Mouse (Mus musculus) kidney, adult 2 months (tissue): ENCODE data around the gene Uvrag. TPM values are rescaled to one million over a fixed set of nuclear protein-coding genes. Genes with fewer than 3 reads are reported as not detected.

Experiments used
- DNase-seq: peaks from one replicate; pipeline ENCODE4 v3.0.0; 2021
- H3K27ac ChIP-seq: fragments of 200-500 bp; 2 replicates; pipeline ENCODE4 v1.5.1; 2012; ENCODE audit warnings: low read depth, low read length, control low read depth, inconsistent platforms; ENCODE audit not compliant: insufficient read depth
- H3K27me3 ChIP-seq: fragments of 200-500 bp; replicated peaks from 2 replicates; pipeline ENCODE4 v1.6.1; 2012; ENCODE audit warnings: mild to moderate bottlenecking, moderate library complexity, low read length, inconsistent platforms; ENCODE audit not compliant: control insufficient read depth, insufficient read depth
- H3K36me3 ChIP-seq: fragments of 200-500 bp; 2 replicates; pipeline ENCODE4 v1.6.1; 2012; ENCODE audit warnings: mild to moderate bottlenecking, moderate library complexity, low read length, inconsistent platforms; ENCODE audit not compliant: control insufficient read depth, insufficient read depth
- H3K4me1 ChIP-seq: fragments of 200-500 bp; 2 replicates; pipeline ENCODE4 v1.6.1; 2011; ENCODE audit warnings: low read length; ENCODE audit not compliant: control insufficient read depth, insufficient read depth
- H3K4me3 ChIP-seq: fragments of 200-500 bp; 2 replicates; pipeline ENCODE4 v1.5.1; 2011; ENCODE audit warnings: mild to moderate bottlenecking, low read depth, low read length, control low read depth; ENCODE audit not compliant: insufficient read depth
- CTCF ChIP-seq: fragments of 200-500 bp; conservative IDR thresholded peaks from 2 replicates; pipeline ENCODE4 v1.5.1; 2011; ENCODE audit warnings: low read depth, mild to moderate bottlenecking, control low read depth, low read length, moderate library complexity, mixed read lengths; ENCODE audit not compliant: insufficient read depth, insufficient read length
- POLR2A ChIP-seq: fragments of 200-500 bp; IDR thresholded peaks from one replicate; pipeline ENCODE4 v1.6.1; 2011; ENCODE audit warnings: low read depth, low read length, control low read depth
- WGBS: fragments of 180-500 bp; shearing (Covaris S2); methylation state at CpG from one replicate; pipeline ENCODE4 v1.1.7; 2018; 5-methylcytosine and 5-hydroxymethylcytosine counted together
- polyA plus RNA-seq: library from polyadenylated mRNA; depleted of rRNA; stranded (reverse); fragments of >200 nt; gene quantifications from 2 replicates; pipeline ENCODE4 v1.2.3, GENCODE M21; 2012

Gene Uvrag
- polyA plus RNA-seq, 1 experiment: 8.0 TPM

GRCm38 (mm10) chr7:98962547-98963311, 178.2 kb downstream of the Uvrag start:
- peak; percentile 66 for DNase-seq
- 43% methylated on average over 13 of the region's 13 CpGs for WGBS

GRCm38 (mm10) chr7:98962074-98962473, 178.9 kb downstream of the Uvrag start:
- Histone ChIP-seq H3K4me1 (no peaks in the 10 kb centered on the region), H3K4me3 (no peak overlapping the region), H3K27me3 (no peaks in the 10 kb centered on the region), H3K36me3 (no peaks in the 10 kb centered on the region), H3K27ac (no peak overlapping the region)
- WGBS: 72% methylated on average over 11 of the region's 11 CpGs
- no peak for TF ChIP-seq POLR2A
- no peak for TF ChIP-seq CTCF
- no peak for DNase-seq

More at GRCm38 (mm10) chr7:98962547-98963311, 178.2 kb downstream of the Uvrag start:
- Histone ChIP-seq H3K4me3 (no peak overlapping the region), H3K27me3 (no peaks in the 10 kb centered on the region), H3K27ac (no peak overlapping the region), H3K36me3 (no peaks in the 10 kb centered on the region), H3K4me1 (no peaks in the 10 kb centered on the region)
- TF ChIP-seq POLR2A (no peak), CTCF (peak; percentile 94)

GRCm38 (mm10) chr7:98960274-98960673, 180.7 kb downstream of the Uvrag start:
- Histone ChIP-seq H3K4me1 (no peaks in the 10 kb centered on the region), H3K36me3 (no peaks in the 10 kb centered on the region), H3K4me3 (no peak overlapping the region), H3K27ac (no peak overlapping the region), H3K27me3 (no peaks in the 10 kb centered on the region)
- TF ChIP-seq CTCF: no peak
- no peak for TF ChIP-seq POLR2A
- no peak for DNase-seq
- 95% methylated on average over 8 of the region's 8 CpGs for WGBS

- TF ChIP-seq CTCF: no peak
- no peak for TF ChIP-seq POLR2A
- Histone ChIP-seq H3K27me3 (no peaks in the 10 kb centered on the region), H3K4me3 (no peak overlapping the region), H3K36me3 (no peaks in the 10 kb centered on the region), H3K4me1 (no peaks in the 10 kb centered on the region), H3K27ac (no peak overlapping the region)
- WGBS: 71% methylated on average over 5 of the region's 5 CpGs
- no peak for DNase-seq
Observed at GRCm38 (mm10) chr7:98959246-98959645, 181.7 kb downstream of the Uvrag start.

GRCm38 (mm10) chr7:98958172-98958571, 182.8 kb downstream of the Uvrag start:
- Histone ChIP-seq H3K27ac (no peak overlapping the region), H3K27me3 (no peaks in the 10 kb centered on the region), H3K4me1 (no peaks in the 10 kb centered on the region), H3K4me3 (no peak overlapping the region), H3K36me3 (no peaks in the 10 kb centered on the region)
- WGBS: 47% methylated on average over 11 of the region's 11 CpGs
- TF ChIP-seq CTCF (no peak), POLR2A (no peak)
- peak; percentile 12 for DNase-seq

GRCm38 (mm10) chr7:98957111-98957741, 183.7 kb downstream of the Uvrag start:
- no peaks in the 10 kb centered on the region for H3K4me1 ChIP-seq
- no peaks in the 10 kb centered on the region for H3K36me3 ChIP-seq
- no peaks in the 10 kb centered on the region for H3K27me3 ChIP-seq
- H3K4me3 ChIP-seq: no peak overlapping the region
- DNase-seq: no peak
- 79% methylated on average over 8 of the region's 8 CpGs for WGBS
- no peak for TF ChIP-seq POLR2A
- no peak for TF ChIP-seq CTCF
- no peak overlapping the region for H3K27ac ChIP-seq

- Histone ChIP-seq H3K27me3 (no peaks in the 10 kb centered on the region), H3K4me1 (no peaks in the 10 kb centered on the region), H3K4me3 (no peak overlapping the region), H3K27ac (no peak overlapping the region), H3K36me3 (no peaks in the 10 kb centered on the region)
- no peak for DNase-seq
- TF ChIP-seq POLR2A (no peak), CTCF (no peak)
- WGBS: 70% methylated on average over 1 of the region's 1 CpGs
Observed at GRCm38 (mm10) chr7:98956609-98957008, 184.3 kb downstream of the Uvrag start.
